Mouse (Mus musculus) forebrain, postnatal 0 days (tissue): ENCODE data around the gene Rgs14. TPM values are rescaled to one million over a fixed set of nuclear protein-coding genes. Genes with fewer than 3 reads are reported as not detected.
A peak's percentile ranks its signal among the peaks of the same experiment; 100 is the strongest.

Source experiments
- ATAC-seq: fragments of 200-750 bp; cut with Nextera tagmentation; 2 replicates; pipeline ENCODE4 v1.8.0; 2017; ENCODE audit warnings: mild to moderate bottlenecking, moderate library complexity
- DNase-seq: peaks from one replicate; pipeline ENCODE4 v3.0.0-alpha.2; 2015
- H3K27ac ChIP-seq: fragments of 300-500 bp; sonication (generic); 2 replicates; pipeline ENCODE4 v1.5.1; 2014; ENCODE audit warnings: low read depth, mild to moderate bottlenecking, antibody characterized with exemption, low read length, moderate library complexity, mixed read lengths
- H3K27me3 ChIP-seq: fragments of 300-500 bp; sonication (generic); 2 replicates; pipeline ENCODE4 v1.6.1; 2014; ENCODE audit warnings: mild to moderate bottlenecking, low read length, mixed read lengths; ENCODE audit not compliant: insufficient read depth
- H3K36me3 ChIP-seq: fragments of 300-500 bp; sonication (generic); 2 replicates; pipeline ENCODE4 v1.6.1; 2014; ENCODE audit warnings: mild to moderate bottlenecking, moderate library complexity; ENCODE audit not compliant: insufficient read depth
- H3K4me1 ChIP-seq: fragments of 300-500 bp; sonication (generic); 2 replicates; pipeline ENCODE4 v1.6.1; 2014; ENCODE audit warnings: antibody characterized with exemption; ENCODE audit not compliant: insufficient read depth
- H3K4me2 ChIP-seq: fragments of 300-500 bp; sonication (generic); 2 replicates; pipeline ENCODE4 v1.6.1; 2014; ENCODE audit warnings: low read depth, mild to moderate bottlenecking, moderate library complexity
- H3K4me3 ChIP-seq: fragments of 300-500 bp; sonication (generic); 2 replicates; pipeline ENCODE4 v1.5.1; 2014; ENCODE audit warnings: low read depth, low read length, mixed read lengths
- H3K9ac ChIP-seq: fragments of 300-500 bp; sonication (generic); 2 replicates; pipeline ENCODE4 v1.6.1; 2014; ENCODE audit warnings: mild to moderate bottlenecking
- H3K9me3 ChIP-seq: fragments of 300-500 bp; sonication (generic); 2 replicates; pipeline ENCODE4 v1.6.1; 2016; ENCODE audit warnings: low read length
- CTCF ChIP-seq: sonication (generic); IDR thresholded peaks from 2 replicates; pipeline ENCODE4 v1.5.1; 2016; ENCODE audit warnings: antibody characterized with exemption, control low read depth, low read depth
- WGBS: fragments of 180-500 bp; shearing (Covaris S2); extraction: QIAGEN DNeasy Blood & Tissue Kit; methylation state at CpG from one replicate; pipeline ENCODE4 v1.1.7; 2014; 5-methylcytosine and 5-hydroxymethylcytosine counted together
- polyA plus RNA-seq: library from polyadenylated mRNA; unstranded; fragments of >200 nt; fragmentation: Nextera tagmentation; extraction: Ambion mirVana; gene quantifications from 2 replicates; pipeline ENCODE4 v1.2.1, GENCODE M21; 2015
- total RNA-seq: library from RNA; depleted of rRNA; stranded (reverse); fragments of >200 nt; gene quantifications from 2 replicates; pipeline ENCODE4 v1.2.3, GENCODE M21; 2014

Rgs14 gene
- total and polyA plus RNA-seq, 2 experiments from 2014 or later: 3.9 to 4.0 TPM

- ATAC-seq (no peak), DNase-seq (no peak)
- Histone ChIP-seq H3K27ac (no peak overlapping the region), H3K9ac (no peak overlapping the region), H3K27me3 (no peaks in the 10 kb centered on the region), H3K9me3 (no peaks in the 10 kb centered on the region), H3K4me1 (no peaks in the 10 kb centered on the region), H3K4me2 (no peak overlapping the region), H3K4me3 (no peak overlapping the region), H3K36me3 (peaks cover 75% of the 10 kb centered on the region)
- no peak for TF ChIP-seq CTCF
- WGBS: 90% methylated on average over 11 of the region's 11 CpGs
Observed at GRCm38 (mm10) chr13:55346745-55347144, 22.8 kb upstream of the Rgs14 start.

GRCm38 (mm10) chr13:55361145-55361544 is 8.4 kb upstream of the Rgs14 start:
- Histone ChIP-seq H3K4me2 (peak overlapping the region; percentile 87), H3K36me3 (peaks cover 27% of the 10 kb centered on the region), H3K9me3 (no peaks in the 10 kb centered on the region), H3K27me3 (peaks cover 3% of the 10 kb centered on the region; the same call in 1 of the 2 replicates), H3K9ac (no peak overlapping the region), H3K4me1 (peaks cover 19% of the 10 kb centered on the region), H3K27ac (no peak overlapping the region), H3K4me3 (peak overlapping the region; percentile 99; the same call in 1 of the 2 replicates)
- no peak for TF ChIP-seq CTCF
- ATAC-seq: no peak
- no peak for DNase-seq

- H3K4me1 ChIP-seq: peaks cover 19% of the 10 kb centered on the region
- no peak for DNase-seq
- H3K9ac ChIP-seq: peak overlapping the region; percentile 85
- H3K4me2 ChIP-seq: peak overlapping the region; percentile 87
- peak overlapping the region; percentile 90 for H3K27ac ChIP-seq
- H3K36me3 ChIP-seq: peaks cover 25% of the 10 kb centered on the region
- H3K9me3 ChIP-seq: no peaks in the 10 kb centered on the region
- TF ChIP-seq CTCF: no peak
- H3K4me3 ChIP-seq: peak overlapping the region; percentile 99
- peaks cover 5% of the 10 kb centered on the region; the same call in 1 of the 2 replicates for H3K27me3 ChIP-seq
- 1% methylated on average over 32 of the region's 32 CpGs for WGBS
- ATAC-seq: peak; percentile 18
Observed at GRCm38 (mm10) chr13:55361974-55362452, 7.5 kb upstream of the Rgs14 start.

GRCm38 (mm10) chr13:55362453-55363060 is 7.0 kb upstream of the Rgs14 start, which contains the start of gene Lman2:
TSS of gene Lman2 (minus strand) at chr13:55362783.
- Histone ChIP-seq H3K27ac (peak within 1 kb of the TSS; percentile 90), H3K27me3 (peaks cover 7% of the 10 kb centered on the region; the same call in 1 of the 2 replicates), H3K4me1 (peaks cover 19% of the 10 kb centered on the region), H3K9me3 (no peaks in the 10 kb centered on the region), H3K9ac (peak within 1 kb of the TSS; percentile 85), H3K4me2 (peak within 1 kb of the TSS; percentile 87), H3K36me3 (peaks cover 23% of the 10 kb centered on the region), H3K4me3 (peak within 1 kb of the TSS; percentile 99)
- DNase-seq (peak; percentile 99), ATAC-seq (peak; percentile 99)
- 1% methylated on average over 35 of the region's 35 CpGs for WGBS
- no peak for TF ChIP-seq CTCF

- WGBS: 80% methylated on average over 7 of the region's 7 CpGs
- no peak for TF ChIP-seq CTCF
- no peak for ATAC-seq
Observed at GRCm38 (mm10) chr13:55368401-55368800, 1.1 kb upstream of the Rgs14 start.

GRCm38 (mm10) chr13:55370234-55370633 is 702 bp downstream of the Rgs14 start:
- no peak overlapping the region for H3K27ac ChIP-seq
- H3K27me3 ChIP-seq: peaks cover 7% of the 10 kb centered on the region; the same call in 1 of the 2 replicates
- ATAC-seq (no peak), DNase-seq (no peak)
- no peaks in the 10 kb centered on the region for H3K36me3 ChIP-seq
- no peak for TF ChIP-seq CTCF
- no peaks in the 10 kb centered on the region for H3K9me3 ChIP-seq
- peak overlapping the region; percentile 27; the same call in 1 of the 2 replicates for H3K4me2 ChIP-seq
- no peaks in the 10 kb centered on the region for H3K4me1 ChIP-seq
- no peak overlapping the region for H3K9ac ChIP-seq
- H3K4me3 ChIP-seq: no peak overlapping the region
- WGBS: 70% methylated on average over 3 of the region's 3 CpGs

More at GRCm38 (mm10) chr13:55368401-55368800, 1.1 kb upstream of the Rgs14 start:
- no peak for DNase-seq
- Histone ChIP-seq H3K4me2 (no peak overlapping the region), H3K36me3 (no peaks in the 10 kb centered on the region), H3K27ac (no peak overlapping the region), H3K9ac (no peak overlapping the region), H3K4me1 (no peaks in the 10 kb centered on the region), H3K27me3 (peaks cover 7% of the 10 kb centered on the region; the same call in 1 of the 2 replicates), H3K9me3 (no peaks in the 10 kb centered on the region), H3K4me3 (no peak overlapping the region)

DNA sequence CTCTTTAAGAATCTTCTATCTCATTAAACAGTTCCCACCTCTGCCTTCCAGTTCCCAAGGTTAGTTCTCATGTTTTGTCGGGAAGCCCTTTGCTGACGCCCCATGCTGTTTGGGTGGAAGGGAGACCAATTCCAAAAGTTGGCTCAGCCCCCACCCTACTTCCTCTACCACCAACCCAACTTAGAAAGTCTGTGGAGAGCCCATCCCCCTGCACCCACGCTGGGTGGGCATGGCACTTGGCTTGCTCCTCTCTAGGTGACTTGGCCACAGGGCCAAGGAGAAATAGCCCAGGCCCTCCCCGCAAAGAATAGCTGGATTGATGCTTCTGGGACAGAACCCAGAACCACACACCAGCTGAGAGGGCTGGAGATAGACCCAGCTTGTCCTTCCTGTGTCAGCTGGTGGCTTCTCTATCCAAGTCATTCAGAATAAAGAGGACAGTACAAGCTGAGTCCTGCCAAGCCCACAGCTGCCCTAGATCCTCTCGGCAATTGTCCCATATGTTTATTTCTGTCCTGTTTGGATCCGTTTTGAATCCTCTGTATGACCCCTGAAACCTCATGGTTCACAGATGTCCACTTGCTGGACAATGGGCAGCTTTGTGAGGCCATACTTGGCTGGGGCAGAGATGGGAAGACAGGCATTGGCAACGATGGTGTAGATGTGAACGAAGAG is 1.6 kb downstream of the Rgs14 start:
- no peak for DNase-seq
- H3K4me1 ChIP-seq: no peaks in the 10 kb centered on the region
- no peak for ATAC-seq

More for the DNA sequence above, 1.6 kb downstream of the Rgs14 start:
- Histone ChIP-seq H3K36me3 (no peaks in the 10 kb centered on the region), H3K27me3 (peaks cover 7% of the 10 kb centered on the region; the same call in 1 of the 2 replicates), H3K4me3 (no peak overlapping the region), H3K9ac (no peak overlapping the region), H3K27ac (no peak overlapping the region), H3K9me3 (no peaks in the 10 kb centered on the region), H3K4me2 (no peak overlapping the region)
- WGBS: 70% methylated on average over 8 of the region's 8 CpGs
- no peak for TF ChIP-seq CTCF
